Mouse (Mus musculus) cortical plate, adult 2 months (tissue): ENCODE measurements at regions not wholly inside any gene's neighbourhood (a gene's known extent, or its start where the extent isn't known, plus 50 kb on each side); places are given as distances from the start of the nearest gene placed in this dataset.

Experiments used
- CTCF ChIP-seq: fragments of 200-500 bp; IDR thresholded peaks from 2 replicates; pipeline ENCODE4 v1.5.1; 2011; ENCODE audit warnings: mild to moderate bottlenecking, control low read depth, low read length; ENCODE audit not compliant: insufficient read depth; ENCODE audit errors: extremely low read depth
- POLR2A ChIP-seq: fragments of 200-500 bp; IDR thresholded peaks from 2 replicates; pipeline ENCODE4 v1.6.1; 2011; ENCODE audit warnings: mild to moderate bottlenecking, low read length, control low read depth; ENCODE audit not compliant: insufficient read depth; ENCODE audit errors: extremely low read depth

DNA sequence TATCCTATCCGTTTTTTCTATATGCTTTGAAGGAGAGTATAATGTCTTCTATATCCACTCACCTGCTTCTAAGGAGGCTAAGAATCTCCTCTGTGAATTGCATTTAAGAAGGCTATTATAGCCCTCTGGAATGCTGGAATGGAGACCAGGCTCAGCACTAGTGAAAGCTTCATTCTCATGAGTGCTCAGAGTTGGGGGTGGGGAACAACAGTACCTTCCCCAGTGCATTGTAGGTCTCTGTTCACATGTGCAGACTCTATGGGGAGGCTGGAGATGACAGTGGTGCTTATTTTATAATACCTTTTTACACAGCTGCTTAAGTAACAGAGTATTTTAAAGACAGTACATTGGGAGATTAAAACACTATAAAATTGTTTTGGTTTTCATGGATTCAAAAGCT is 145.9 kb upstream of the Stxbp5 start:
- TF ChIP-seq CTCF (no peak), POLR2A (no peak)
